Mouse (Mus musculus) neural tube, embryonic 11.5 days (tissue): Measurements from ENCODE around the gene Yap1. TPM values are rescaled to one million over a fixed set of nuclear protein-coding genes. Genes with fewer than 3 reads are reported as not detected.

ENCODE experiments used
- ATAC-seq: fragments of 200-750 bp; cut with Nextera tagmentation; 2 replicates; pipeline ENCODE4 v1.8.0; 2017; ENCODE audit warnings: moderate number of reproducible peaks, mild to moderate bottlenecking, moderate TSS enrichment, moderate library complexity; ENCODE audit not compliant: insufficient read depth, low FRiP score, low TSS enrichment
- DNase-seq: peaks from one replicate; pipeline ENCODE4 v3.0.0-alpha.2; 2015; ENCODE audit warnings: low spot score
- H3K27ac ChIP-seq: fragments of 300-500 bp; sonication (generic); 2 replicates; pipeline ENCODE4 v1.5.1; 2014; ENCODE audit warnings: low read depth, mild to moderate bottlenecking, low read length
- H3K27me3 ChIP-seq: fragments of 300-500 bp; sonication (generic); 2 replicates; pipeline ENCODE4 v1.6.1; 2014; ENCODE audit warnings: mild to moderate bottlenecking, low read length, mixed read lengths; ENCODE audit not compliant: control insufficient read depth, insufficient read depth
- H3K36me3 ChIP-seq: fragments of 300-500 bp; sonication (generic); 2 replicates; pipeline ENCODE4 v1.6.1; 2014; ENCODE audit warnings: mild to moderate bottlenecking, low read length, moderate library complexity, mixed read lengths; ENCODE audit not compliant: control insufficient read depth, insufficient read depth
- H3K4me1 ChIP-seq: fragments of 300-500 bp; sonication (generic); 2 replicates; pipeline ENCODE4 v1.6.1; 2014; ENCODE audit warnings: low read length, mixed read lengths; ENCODE audit not compliant: control insufficient read depth, insufficient read depth
- H3K4me2 ChIP-seq: fragments of 300-500 bp; sonication (generic); 2 replicates; pipeline ENCODE4 v1.6.1; 2014; ENCODE audit warnings: low read depth, mild to moderate bottlenecking, moderate library complexity
- H3K4me3 ChIP-seq: fragments of 300-500 bp; sonication (generic); 2 replicates; pipeline ENCODE4 v1.5.1; 2014; ENCODE audit warnings: low read depth, low read length
- H3K9ac ChIP-seq: fragments of 300-500 bp; sonication (generic); 2 replicates; pipeline ENCODE4 v1.6.1; 2014; ENCODE audit warnings: mild to moderate bottlenecking, low read length
- H3K9me3 ChIP-seq: fragments of 300-500 bp; sonication (generic); 2 replicates; pipeline ENCODE4 v1.6.1; 2016; ENCODE audit warnings: low read length; ENCODE audit not compliant: control insufficient read depth
- WGBS: fragments of 180-500 bp; shearing (Covaris S2); extraction: QIAGEN DNeasy Blood & Tissue Kit; methylation state at CpG from one replicate; pipeline ENCODE4 v1.1.7; 2014; 5-methylcytosine and 5-hydroxymethylcytosine counted together
- polyA plus RNA-seq: library from polyadenylated mRNA; unstranded; fragments of >200 nt; fragmentation: Nextera tagmentation; extraction: Ambion mirVana; gene quantifications from 2 replicates; pipeline ENCODE4 v1.2.1, GENCODE M21; 2014

Gene Yap1
- 27.2 and 31.6 TPM in 2 replicates for polyA plus RNA-seq

GRCm38 (mm10) chr9:8004370-8004991 lies at the start of gene Yap1:
Gene Yap1 (minus strand): TSS chr9:8004596.
- Histone ChIP-seq H3K4me2 (peak within 1 kb of the TSS; percentile 65), H3K4me1 (peaks cover 4% of the 10 kb centered on the region; the same call in 1 of the 2 replicates), H3K27ac (peak within 1 kb of the TSS; percentile 88), H3K4me3 (peak within 1 kb of the TSS; percentile 75), H3K9me3 (no peaks in the 10 kb centered on the region), H3K36me3 (no peaks in the 10 kb centered on the region), H3K9ac (peak within 1 kb of the TSS; percentile 88), H3K27me3 (no peaks in the 10 kb centered on the region)
- under 1% methylated on average over 74 of the region's 79 CpGs for WGBS
- ATAC-seq: peak; percentile 87
- DNase-seq: peak; percentile 94

- Histone ChIP-seq H3K36me3 (no peaks in the 10 kb centered on the region), H3K27me3 (no peaks in the 10 kb centered on the region), H3K4me2 (peak overlapping the region; percentile 74), H3K9ac (no peak overlapping the region; the same call in 1 of the 2 replicates), H3K4me1 (peaks cover 3% of the 10 kb centered on the region; the same call in 1 of the 2 replicates), H3K27ac (no peak overlapping the region), H3K4me3 (no peak overlapping the region), H3K9me3 (no peaks in the 10 kb centered on the region)
- WGBS: 25% methylated on average over 5 of the region's 5 CpGs
- peak; percentile 15; the same call in 1 of the 2 replicates for ATAC-seq
- no peak for DNase-seq
These were observed 38.6 kb upstream of the Yap1 start for GRCm38 (mm10) chr9:8043044-8043387.

- WGBS: under 1% methylated on average over 39 of the region's 39 CpGs
- ATAC-seq: peak; percentile 98
- peak; percentile 98 for DNase-seq
These were observed 38.1 kb upstream of the Yap1 start, which contains the start of gene Cfap300 for GRCm38 (mm10) chr9:8042338-8043043. Gene Cfap300 (minus strand): TSS chr9:8042823.

GRCm38 (mm10) chr9:8035546-8035945 lies 31.1 kb upstream of the Yap1 start:
- Histone ChIP-seq H3K9ac (no peak overlapping the region), H3K4me2 (no peak overlapping the region), H3K9me3 (no peaks in the 10 kb centered on the region), H3K36me3 (no peaks in the 10 kb centered on the region), H3K27ac (no peak overlapping the region), H3K4me3 (no peak overlapping the region), H3K27me3 (no peaks in the 10 kb centered on the region), H3K4me1 (no peaks in the 10 kb centered on the region)
- 31% methylated on average over 7 of the region's 7 CpGs for WGBS
- no peak for DNase-seq
- ATAC-seq: no peak

More at GRCm38 (mm10) chr9:8042338-8043043, 38.1 kb upstream of the Yap1 start, which contains the start of gene Cfap300:
- no peaks in the 10 kb centered on the region for H3K9me3 ChIP-seq
- H3K27ac ChIP-seq: peak within 1 kb of the TSS; percentile 68; the same call in 1 of the 2 replicates
- peak within 1 kb of the TSS; percentile 70 for H3K9ac ChIP-seq
- H3K27me3 ChIP-seq: no peaks in the 10 kb centered on the region
- no peaks in the 10 kb centered on the region for H3K36me3 ChIP-seq
- H3K4me3 ChIP-seq: peak within 1 kb of the TSS; percentile 61
- peak within 1 kb of the TSS; percentile 74 for H3K4me2 ChIP-seq
- peaks cover 3% of the 10 kb centered on the region; the same call in 1 of the 2 replicates for H3K4me1 ChIP-seq

- WGBS: 63% methylated on average over 4 of the region's 4 CpGs
- Histone ChIP-seq H3K9ac (no peak overlapping the region), H3K36me3 (no peaks in the 10 kb centered on the region), H3K27ac (no peak overlapping the region), H3K4me3 (no peak overlapping the region), H3K27me3 (no peaks in the 10 kb centered on the region), H3K4me2 (no peak overlapping the region), H3K9me3 (no peaks in the 10 kb centered on the region), H3K4me1 (no peaks in the 10 kb centered on the region)
- ATAC-seq: no peak
- DNase-seq: no peak
These were observed 30.7 kb upstream of the Yap1 start for GRCm38 (mm10) chr9:8035091-8035490.

GRCm38 (mm10) chr9:8034143-8034542 lies 29.7 kb upstream of the Yap1 start:
- no peak overlapping the region for H3K27ac ChIP-seq
- no peak overlapping the region for H3K4me2 ChIP-seq
- no peaks in the 10 kb centered on the region for H3K9me3 ChIP-seq
- no peaks in the 10 kb centered on the region for H3K4me1 ChIP-seq
- no peaks in the 10 kb centered on the region for H3K27me3 ChIP-seq
- H3K9ac ChIP-seq: no peak overlapping the region
- ATAC-seq: no peak
- no peaks in the 10 kb centered on the region for H3K36me3 ChIP-seq
- H3K4me3 ChIP-seq: no peak overlapping the region
- 81% methylated on average over 1 of the region's 1 CpGs for WGBS
- DNase-seq: no peak

- H3K4me1 ChIP-seq: no peaks in the 10 kb centered on the region
- H3K27me3 ChIP-seq: no peaks in the 10 kb centered on the region
- no peak overlapping the region for H3K4me3 ChIP-seq
- WGBS: 90% methylated on average over 5 of the region's 5 CpGs
- no peak for DNase-seq
- no peak overlapping the region for H3K9ac ChIP-seq
- H3K4me2 ChIP-seq: no peak overlapping the region
- H3K27ac ChIP-seq: no peak overlapping the region
- no peaks in the 10 kb centered on the region for H3K9me3 ChIP-seq
- no peaks in the 10 kb centered on the region for H3K36me3 ChIP-seq
- no peak for ATAC-seq
These were observed 28.5 kb upstream of the Yap1 start for GRCm38 (mm10) chr9:8032847-8033246.

- DNase-seq: no peak
- WGBS: 92% methylated on average over 5 of the region's 5 CpGs
These were observed 14.2 kb upstream of the Yap1 start for GRCm38 (mm10) chr9:8018609-8019008.

More at GRCm38 (mm10) chr9:8018609-8019008, 14.2 kb upstream of the Yap1 start:
- Histone ChIP-seq H3K4me2 (no peak overlapping the region), H3K9ac (no peak overlapping the region), H3K36me3 (no peaks in the 10 kb centered on the region), H3K4me3 (no peak overlapping the region), H3K27ac (no peak overlapping the region), H3K9me3 (no peaks in the 10 kb centered on the region), H3K27me3 (no peaks in the 10 kb centered on the region), H3K4me1 (no peaks in the 10 kb centered on the region)
- ATAC-seq: no peak
